Mouse (Mus musculus): ENCODE data around the gene Rsrc2.

DNA sequence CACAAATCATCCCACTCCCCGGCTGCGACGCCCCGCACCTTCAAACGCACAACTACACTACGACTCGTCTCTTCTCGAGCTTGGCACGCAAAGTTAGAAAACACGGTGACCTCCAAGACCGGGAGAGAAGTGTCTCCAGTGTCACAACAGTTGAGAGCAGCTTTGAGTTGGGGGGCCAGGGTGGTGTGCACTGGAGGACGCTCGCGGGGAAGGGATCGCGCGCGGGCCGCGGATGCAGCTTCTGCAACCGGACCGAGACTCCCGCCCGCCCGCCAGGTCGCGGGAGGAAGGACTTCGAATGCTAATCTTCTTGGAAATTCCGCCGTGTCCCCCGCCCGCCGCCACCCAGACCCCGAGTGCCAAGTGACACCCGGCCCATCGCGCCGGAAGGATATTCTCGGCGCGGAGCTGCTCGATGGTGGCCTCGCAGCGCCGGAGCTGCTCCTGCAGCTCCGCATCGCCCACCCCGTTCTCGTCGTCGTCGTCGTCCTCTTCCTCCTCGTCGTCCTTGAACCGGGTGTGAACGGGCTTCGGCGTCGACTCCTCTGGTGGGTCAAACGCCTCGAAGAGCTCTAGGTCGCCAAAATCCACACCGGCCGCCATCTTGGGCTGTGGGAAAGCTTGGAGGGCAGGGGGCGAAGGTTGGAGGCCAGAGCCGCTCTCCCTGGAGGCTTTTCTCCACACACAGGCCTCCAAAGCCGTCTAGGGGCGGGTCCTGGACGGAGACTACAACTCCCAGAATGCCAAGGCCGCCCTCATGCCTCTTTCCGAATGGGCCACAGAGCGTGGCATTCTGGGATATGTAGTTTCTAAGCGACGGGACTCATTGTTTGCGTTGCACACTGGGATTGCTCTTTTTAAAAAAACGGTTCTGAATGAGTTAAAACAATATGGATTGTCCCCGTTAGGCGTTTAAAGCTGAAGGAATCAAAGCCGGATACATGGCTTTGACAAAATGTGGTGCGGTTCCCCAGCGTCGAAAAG lies 28.6 kb downstream of the Rsrc2 start, which contains the start of gene Zcchc8:
- TF ChIP-seq EP300 (IDR thresholded peaks at IDR 0.05; ENCODE audit: low read depth) (no peak), CTCF (IDR thresholded peaks at IDR 0.05; ENCODE audit: low read depth) (no peak)

Data from heart, postnatal 0 days (tissue).